Mouse (Mus musculus) midbrain, postnatal 0 days (tissue): ENCODE measurements around the gene Chchd1. TPM values are rescaled to one million over a fixed set of nuclear protein-coding genes. Genes with fewer than 3 reads are reported as not detected.

ENCODE experiments used
- ATAC-seq: fragments of 200-750 bp; cut with Nextera tagmentation; 2 replicates; pipeline ENCODE4 v1.8.0; 2017; ENCODE audit warnings: moderate number of reproducible peaks, mild to moderate bottlenecking, moderate TSS enrichment, moderate library complexity; ENCODE audit not compliant: low FRiP score
- DNase-seq: peaks from one replicate; pipeline ENCODE4 v3.0.0-alpha.2; 2015; ENCODE audit warnings: low spot score
- H3K27ac ChIP-seq: fragments of 300-500 bp; sonication (generic); 2 replicates; pipeline ENCODE4 v1.5.1; 2014; ENCODE audit warnings: low read depth, mild to moderate bottlenecking, low read length, mixed read lengths
- H3K27me3 ChIP-seq: fragments of 300-500 bp; sonication (generic); 2 replicates; pipeline ENCODE4 v1.6.1; 2014; ENCODE audit warnings: low read length, control low read depth, mixed read lengths; ENCODE audit not compliant: insufficient read depth
- H3K36me3 ChIP-seq: fragments of 300-500 bp; sonication (generic); 2 replicates; pipeline ENCODE4 v1.6.1; 2014; ENCODE audit warnings: low read length, control low read depth, mixed read lengths; ENCODE audit not compliant: insufficient read depth
- H3K4me1 ChIP-seq: fragments of 300-500 bp; sonication (generic); 2 replicates; pipeline ENCODE4 v1.6.1; 2014; ENCODE audit warnings: mild to moderate bottlenecking, control low read depth, antibody characterized with exemption, low read length, mixed read lengths; ENCODE audit not compliant: insufficient read depth
- H3K4me2 ChIP-seq: fragments of 300-500 bp; sonication (generic); 2 replicates; pipeline ENCODE4 v1.6.1; 2014; ENCODE audit warnings: low read depth, mild to moderate bottlenecking, low read length, mixed read lengths; ENCODE audit not compliant: poor library complexity, severe bottlenecking
- H3K4me3 ChIP-seq: fragments of 300-500 bp; sonication (generic); 2 replicates; pipeline ENCODE4 v1.5.1; 2014; ENCODE audit warnings: low read depth, mild to moderate bottlenecking, low read length, moderate library complexity
- H3K9ac ChIP-seq: fragments of 300-500 bp; sonication (generic); replicated peaks from 2 replicates; pipeline ENCODE4 v1.6.1; 2014; ENCODE audit warnings: mild to moderate bottlenecking, low read length, moderate library complexity, mixed read lengths; ENCODE audit not compliant: poor library complexity, severe bottlenecking
- H3K9me3 ChIP-seq: fragments of 300-500 bp; sonication (generic); 2 replicates; pipeline ENCODE4 v1.6.1; 2016; ENCODE audit warnings: low read length, control low read depth
- CTCF ChIP-seq: IDR thresholded peaks from 2 replicates; pipeline ENCODE4 v1.5.1; 2016; ENCODE audit warnings: antibody characterized with exemption, mild to moderate bottlenecking
- WGBS: fragments of 180-500 bp; shearing (Covaris S2); extraction: QIAGEN DNeasy Blood & Tissue Kit; methylation state at CpG from one replicate; pipeline ENCODE4 v1.1.7; 2014; 5-methylcytosine and 5-hydroxymethylcytosine counted together
- polyA plus RNA-seq: library from polyadenylated mRNA; unstranded; fragments of >200 nt; fragmentation: Nextera tagmentation; extraction: Ambion mirVana; gene quantifications from 2 replicates; pipeline ENCODE4 v1.2.1, GENCODE M21; 2015
- total RNA-seq: library from RNA; depleted of rRNA; stranded (reverse); fragments of >200 nt; gene quantifications from 2 replicates; pipeline ENCODE4 v1.2.3, GENCODE M21; 2014

The Chchd1 gene
- total and polyA plus RNA-seq, 2 experiments from 2014 or later, result 122 to 195 TPM

DNA sequence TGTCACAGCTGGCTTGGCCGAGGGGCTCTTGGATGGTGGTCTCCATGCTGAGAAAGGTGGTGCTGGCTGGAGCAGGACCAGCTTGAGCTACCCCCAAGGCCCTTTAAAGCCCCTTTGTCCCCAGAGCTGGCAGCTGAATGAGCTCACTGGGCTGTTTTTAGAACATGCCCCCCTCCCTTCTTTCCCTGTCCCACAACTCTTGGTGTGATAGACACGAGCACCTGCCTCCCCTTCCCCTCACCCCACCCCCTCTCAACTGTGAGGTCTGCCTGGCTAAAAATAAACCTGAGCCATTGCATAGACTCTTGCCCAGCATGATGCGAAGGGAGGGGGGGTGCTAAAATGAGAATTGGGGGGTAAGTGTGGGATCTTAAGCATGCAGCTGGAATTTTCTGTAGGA, 38.4 kb upstream of the Chchd1 start:
- WGBS, result 34% methylated on average over 3 of the region's 3 CpGs
- Histone ChIP-seq H3K27ac (no peak overlapping the region), H3K9me3 (no peaks in the 10 kb centered on the region), H3K4me1 (peaks cover 6% of the 10 kb centered on the region; the same call in 1 of the 2 replicates), H3K4me3 (no peak overlapping the region), H3K27me3 (peaks cover 6% of the 10 kb centered on the region), H3K4me2 (no peak overlapping the region), H3K36me3 (no peaks in the 10 kb centered on the region), H3K9ac (no peak overlapping the region)
- no peak for ATAC-seq
- DNase-seq, result no peak
- no peak for TF ChIP-seq CTCF

DNA sequence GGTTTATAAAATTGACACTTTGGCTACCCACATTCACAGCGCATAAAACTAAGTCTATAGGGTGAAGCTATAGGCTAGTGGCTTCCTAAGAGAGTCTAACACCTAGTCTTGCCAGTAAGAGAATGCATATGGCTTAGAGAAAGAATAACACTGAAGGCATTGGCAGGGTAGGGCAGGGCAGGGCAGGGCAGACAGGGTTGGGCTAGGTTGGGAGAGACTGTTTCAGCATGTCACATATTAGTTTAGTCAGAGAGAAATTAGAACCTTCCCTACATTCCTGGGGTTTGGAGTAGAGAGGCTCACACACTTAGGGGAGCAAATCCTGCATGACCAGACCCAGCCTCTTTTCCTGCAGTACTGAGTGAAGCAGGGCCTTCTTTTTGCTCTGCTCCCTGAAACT, 35.3 kb upstream of the Chchd1 start:
- H3K4me1 ChIP-seq, result no peaks in the 10 kb centered on the region
- H3K27ac ChIP-seq, result no peak overlapping the region
- H3K4me2 ChIP-seq, result no peak overlapping the region
- 73% methylated on average over 1 of the region's 1 CpGs for WGBS
- H3K36me3 ChIP-seq, result no peaks in the 10 kb centered on the region
- H3K9ac ChIP-seq, result no peak overlapping the region
- no peak overlapping the region for H3K4me3 ChIP-seq
- ATAC-seq, result no peak
- no peaks in the 10 kb centered on the region for H3K9me3 ChIP-seq
- DNase-seq, result no peak
- TF ChIP-seq CTCF, result no peak
- H3K27me3 ChIP-seq, result peaks cover 6% of the 10 kb centered on the region

DNA sequence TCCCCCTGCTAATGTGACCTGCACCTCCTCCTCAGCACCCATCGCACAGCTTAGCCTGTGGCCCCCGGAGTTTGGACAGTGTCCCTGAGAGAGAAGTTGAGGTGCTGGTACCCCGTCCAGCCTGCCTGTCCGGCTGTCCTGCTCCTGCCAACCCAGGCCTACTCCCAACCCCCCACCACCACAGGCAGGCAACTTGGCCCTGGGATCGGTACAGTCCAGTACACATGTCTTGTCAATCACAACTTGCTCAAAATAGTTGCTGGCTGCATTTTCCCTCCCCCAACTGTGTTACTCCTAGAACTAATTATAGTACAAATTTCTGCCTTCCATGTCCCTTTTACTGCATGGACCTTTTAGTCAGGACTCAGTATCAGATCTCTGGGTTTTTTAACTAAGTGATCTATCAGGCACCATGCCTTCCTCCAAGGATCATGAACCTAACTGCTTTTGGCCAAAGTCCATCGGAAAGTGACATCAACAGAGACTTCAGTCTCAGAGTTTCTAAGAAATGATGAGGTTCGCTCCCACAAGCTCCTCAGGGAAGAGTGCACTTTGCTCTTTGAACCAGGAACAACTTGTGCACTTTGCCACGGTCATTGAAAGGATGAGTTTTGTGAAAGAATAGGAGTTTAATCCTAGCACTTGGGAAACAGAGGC, 34.5 kb upstream of the Chchd1 start, which contains the start of gene Synpo2l:
Gene Synpo2l, minus strand, starts transcription at position 201 of the 657 bp plus-strand sequence.
- H3K9me3 ChIP-seq, result no peaks in the 10 kb centered on the region
- no peak for TF ChIP-seq CTCF
- ATAC-seq, result no peak
- DNase-seq, result no peak
- no peak within 1 kb of the TSS for H3K9ac ChIP-seq
- H3K27ac ChIP-seq, result no peak within 1 kb of the TSS
- H3K4me2 ChIP-seq, result no peak within 1 kb of the TSS
- 84% methylated on average over 8 of the region's 8 CpGs for WGBS
- no peaks in the 10 kb centered on the region for H3K4me1 ChIP-seq
- H3K4me3 ChIP-seq, result no peak within 1 kb of the TSS
- H3K27me3 ChIP-seq, result peaks cover 6% of the 10 kb centered on the region
- H3K36me3 ChIP-seq, result no peaks in the 10 kb centered on the region

DNA sequence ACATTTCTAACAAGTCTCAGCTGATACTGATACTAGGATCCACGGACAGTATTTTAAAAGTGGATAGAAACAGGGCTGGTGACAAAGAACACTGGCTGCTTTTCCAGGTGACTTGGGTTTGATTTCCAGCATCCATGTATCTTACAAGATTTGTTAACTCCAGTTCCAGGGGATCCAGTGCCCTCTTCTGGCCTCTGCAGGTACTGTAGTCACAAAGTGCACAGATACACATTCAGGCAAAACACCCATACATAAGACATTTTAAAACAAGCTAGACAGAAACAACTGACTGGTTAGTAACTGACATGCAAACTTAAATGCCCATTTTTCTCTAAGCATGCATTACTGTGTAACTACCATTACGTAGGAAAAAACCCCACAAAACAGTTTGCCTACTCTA, 29.8 kb upstream of the Chchd1 start:
- peaks cover 12% of the 10 kb centered on the region for H3K36me3 ChIP-seq
- peak; percentile 69 for TF ChIP-seq CTCF
- ATAC-seq (no peak), DNase-seq (no peak)
- peaks cover 5% of the 10 kb centered on the region for H3K27me3 ChIP-seq
- no peak overlapping the region for H3K27ac ChIP-seq
- no peak overlapping the region for H3K4me2 ChIP-seq
- H3K9ac ChIP-seq, result no peak overlapping the region
- H3K9me3 ChIP-seq, result no peaks in the 10 kb centered on the region
- WGBS, result 91% methylated on average over 2 of the region's 2 CpGs
- no peak overlapping the region for H3K4me3 ChIP-seq
- peaks cover 5% of the 10 kb centered on the region; the same call in 1 of the 2 replicates for H3K4me1 ChIP-seq

DNA sequence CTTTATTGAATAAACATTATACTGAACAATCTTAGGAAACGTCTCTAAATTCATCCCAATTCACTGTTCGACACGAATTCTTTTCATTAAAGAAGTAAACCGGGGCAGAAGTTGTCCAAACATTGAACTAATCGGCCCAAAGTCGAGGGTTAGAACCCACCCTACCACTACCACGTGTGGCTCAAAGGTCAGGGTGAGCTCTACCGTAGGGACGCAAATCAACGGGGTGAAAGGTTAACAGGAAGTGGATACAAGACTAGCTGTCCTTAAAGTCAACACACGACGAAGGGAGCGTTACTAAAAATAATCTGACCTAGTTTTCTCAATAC, 29.1 kb upstream of the Chchd1 start:
- no peak for TF ChIP-seq CTCF
- WGBS, result 12% methylated on average over 13 of the region's 13 CpGs

DNA sequence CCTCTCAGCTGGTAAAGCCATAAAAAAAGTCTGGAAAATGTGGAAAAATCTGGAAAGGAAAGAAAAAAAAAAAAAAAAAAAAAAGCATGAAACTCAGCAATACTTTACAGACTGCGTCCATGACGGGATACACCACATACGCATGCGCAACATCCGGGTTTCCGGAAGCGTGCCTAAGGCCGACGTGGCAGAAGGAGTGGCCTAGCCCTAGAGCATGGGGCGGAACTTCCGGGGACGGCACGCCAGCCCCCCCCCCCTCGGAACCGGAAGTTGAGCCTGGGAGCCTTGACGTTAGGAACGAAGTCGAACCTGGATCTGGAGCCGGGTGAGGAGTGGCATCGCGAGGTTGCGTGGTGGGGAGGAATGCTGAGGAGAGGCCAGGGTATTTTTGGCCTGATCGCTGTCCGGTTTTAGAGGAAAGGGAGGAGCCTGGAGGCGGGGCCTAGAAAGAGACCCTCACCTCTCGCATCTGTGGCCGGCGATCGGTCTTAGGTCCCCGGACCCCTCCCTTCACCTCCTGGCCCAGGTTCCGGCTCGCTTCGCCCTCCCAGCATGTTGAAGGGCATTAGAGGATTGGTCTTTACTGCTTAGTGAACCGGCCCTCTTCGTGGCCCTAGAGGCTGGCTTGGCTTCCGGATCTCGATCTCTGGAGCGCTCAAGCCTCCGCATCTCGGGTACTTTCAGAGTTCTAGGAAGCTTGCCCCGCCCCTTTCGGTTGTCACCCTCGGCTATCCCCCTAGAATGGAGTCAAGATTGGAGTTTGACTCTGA, 28.6 kb upstream of the Chchd1 start, which contains the start of gene Sec24c:
Gene Sec24c, plus strand, starts transcription at position 245 of the 770 bp plus-strand sequence.
- DNase-seq, result peak; percentile 99
- Histone ChIP-seq H3K36me3 (peaks cover 23% of the 10 kb centered on the region), H3K4me2 (peak within 1 kb of the TSS; percentile 87), H3K9ac (peak within 1 kb of the TSS; percentile 74), H3K4me1 (peaks cover 5% of the 10 kb centered on the region; the same call in 1 of the 2 replicates), H3K4me3 (peak within 1 kb of the TSS; percentile 62), H3K27me3 (no peaks in the 10 kb centered on the region; the same call in 1 of the 2 replicates), H3K9me3 (no peaks in the 10 kb centered on the region), H3K27ac (peak within 1 kb of the TSS; percentile 81)
- peak; percentile 97 for ATAC-seq
- WGBS, result 2% methylated on average over 43 of the region's 43 CpGs
- no peak for TF ChIP-seq CTCF

More for the DNA sequence above, 29.1 kb upstream of the Chchd1 start:
- peak overlapping the region; percentile 20; the same call in 1 of the 2 replicates for H3K9ac ChIP-seq
- H3K27me3 ChIP-seq, result no peaks in the 10 kb centered on the region; the same call in none of the 2 replicates
- H3K9me3 ChIP-seq, result no peaks in the 10 kb centered on the region
- no peak for DNase-seq
- H3K4me3 ChIP-seq, result peak overlapping the region; percentile 62
- H3K4me1 ChIP-seq, result peaks cover 5% of the 10 kb centered on the region; the same call in 1 of the 2 replicates
- peaks cover 19% of the 10 kb centered on the region for H3K36me3 ChIP-seq
- H3K4me2 ChIP-seq, result peak overlapping the region; percentile 55
- H3K27ac ChIP-seq, result peak overlapping the region; percentile 81; the same call in 1 of the 2 replicates
- peak; percentile 76 for ATAC-seq
